Mouse (Mus musculus) testis, adult 2 months (tissue): ENCODE measurements around the gene Ahnak2. TPM values are rescaled to one million over a fixed set of nuclear protein-coding genes. Genes with fewer than 3 reads are reported as not detected.

Source experiments
- H3K27ac ChIP-seq: fragments of 200-500 bp; 2 replicates; pipeline ENCODE4 v1.5.1; 2012; ENCODE audit warnings: low read depth, low read length; ENCODE audit not compliant: control insufficient read depth, insufficient read depth
- H3K27me3 ChIP-seq: fragments of 200-500 bp; 2 replicates; pipeline ENCODE4 v1.6.1; 2012; ENCODE audit warnings: mild to moderate bottlenecking, low read length, moderate library complexity; ENCODE audit not compliant: control insufficient read depth, insufficient read depth
- H3K36me3 ChIP-seq: fragments of 200-500 bp; 2 replicates; pipeline ENCODE4 v1.6.1; 2012; ENCODE audit warnings: mild to moderate bottlenecking, low read length; ENCODE audit not compliant: control insufficient read depth, insufficient read depth
- H3K4me1 ChIP-seq: fragments of 200-500 bp; 2 replicates; pipeline ENCODE4 v1.6.1; 2012; ENCODE audit warnings: low read length; ENCODE audit not compliant: control insufficient read depth, insufficient read depth
- H3K4me3 ChIP-seq: fragments of 200-500 bp; 2 replicates; pipeline ENCODE4 v1.5.1; 2012; ENCODE audit warnings: low read depth, mild to moderate bottlenecking, low read length, moderate library complexity, mixed read lengths; ENCODE audit not compliant: control insufficient read depth
- CTCF ChIP-seq: fragments of 200-500 bp; IDR thresholded peaks from 2 replicates; pipeline ENCODE4 v1.5.1; 2012; ENCODE audit warnings: low read depth, mild to moderate bottlenecking, inconsistent platforms, low read length, moderate library complexity; ENCODE audit not compliant: control insufficient read depth, insufficient read depth, insufficient replicate concordance
- POLR2A ChIP-seq: fragments of 200-500 bp; IDR thresholded peaks from 2 replicates; pipeline ENCODE4 v1.6.1; 2012; ENCODE audit warnings: low read depth, mild to moderate bottlenecking, inconsistent platforms, low read length, moderate library complexity; ENCODE audit not compliant: control insufficient read depth
- polyA plus RNA-seq: library from polyadenylated mRNA; depleted of rRNA; stranded (reverse); fragments of >200 nt; gene quantifications from 2 replicates; pipeline ENCODE4 v1.2.3, GENCODE M21; 2012

Ahnak2 gene
- polyA plus RNA-seq, 1 experiment = 1.2 TPM

DNA sequence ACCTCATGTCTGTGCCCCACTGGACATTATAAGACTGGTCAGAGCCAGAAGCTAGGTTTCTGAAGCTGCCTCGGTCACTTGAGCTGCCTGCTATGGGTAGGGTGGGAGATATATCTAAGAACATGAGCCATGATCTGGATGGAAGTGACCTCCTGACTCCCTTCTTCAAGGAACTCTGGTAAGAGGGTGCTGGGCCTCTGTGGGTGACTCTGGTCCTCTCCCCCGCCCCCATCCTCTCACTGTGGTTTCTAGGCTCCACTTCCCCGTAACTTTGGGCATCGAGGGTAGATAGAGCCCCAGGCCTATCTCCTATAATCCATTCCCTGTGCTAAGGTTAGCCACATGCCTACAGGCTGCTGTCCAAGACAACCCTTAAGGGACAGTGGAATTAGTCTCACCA, 41.0 kb downstream of the Ahnak2 start:
- Histone ChIP-seq H3K36me3 (no peaks in the 10 kb centered on the region), H3K27ac (no peak overlapping the region), H3K4me3 (no peak overlapping the region), H3K27me3 (no peaks in the 10 kb centered on the region), H3K4me1 (peaks cover 8% of the 10 kb centered on the region)
- no peak for TF ChIP-seq CTCF
- TF ChIP-seq POLR2A = no peak

DNA sequence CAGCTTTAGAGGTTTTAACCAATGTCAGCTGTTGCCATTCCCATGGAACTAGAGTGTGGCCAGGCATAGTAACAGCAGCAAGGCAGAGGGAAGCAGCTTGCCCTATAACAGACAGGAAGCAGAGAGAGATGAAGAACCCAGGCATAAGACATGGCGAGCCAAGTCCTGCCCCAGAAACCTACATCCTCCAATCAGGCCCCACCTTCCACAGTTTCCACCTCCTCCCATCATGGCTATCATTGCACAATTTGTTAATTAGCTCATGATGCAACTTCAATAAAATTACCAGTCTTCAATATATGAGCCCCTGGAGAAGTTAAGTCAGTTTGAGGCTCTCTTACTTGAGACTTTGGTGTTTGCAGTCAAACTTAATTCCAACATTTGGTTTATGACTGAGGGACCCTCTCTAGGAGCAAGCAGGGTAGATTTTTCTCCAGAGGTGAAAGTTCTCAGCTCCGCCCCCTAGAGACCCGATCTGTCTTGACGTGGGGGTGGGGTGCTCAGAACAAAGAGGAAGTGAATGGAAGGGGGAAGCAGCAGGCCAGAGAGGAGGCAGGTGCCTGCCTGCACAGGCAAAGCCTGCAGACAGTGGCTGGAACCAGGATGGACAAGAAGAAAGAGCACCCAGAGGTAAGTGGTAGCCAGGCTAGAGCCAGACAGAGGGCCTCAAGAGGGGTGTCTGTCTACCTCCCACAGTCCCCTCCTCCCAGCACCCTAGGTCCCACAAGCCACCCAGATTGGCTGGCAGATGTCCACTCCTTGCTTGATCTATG, 42.1 kb downstream of the Ahnak2 start, which contains the start of gene Pld4:
Pld4 (plus strand) TSS at position 502 of the 773 bp plus-strand sequence.
- H3K36me3 ChIP-seq = no peaks in the 10 kb centered on the region
- peaks cover 8% of the 10 kb centered on the region for H3K4me1 ChIP-seq
- no peaks in the 10 kb centered on the region for H3K27me3 ChIP-seq
- no peak within 1 kb of the TSS for H3K4me3 ChIP-seq
- TF ChIP-seq POLR2A = no peak
- no peak for TF ChIP-seq CTCF
- H3K27ac ChIP-seq = no peak within 1 kb of the TSS

- Histone ChIP-seq H3K27ac (no peak overlapping the region), H3K27me3 (no peaks in the 10 kb centered on the region), H3K4me3 (no peak overlapping the region), H3K4me1 (peaks cover 8% of the 10 kb centered on the region), H3K36me3 (no peaks in the 10 kb centered on the region)
- TF ChIP-seq CTCF = no peak
- TF ChIP-seq POLR2A = no peak
Observed at GRCm38 (mm10) chr12:112759471-112759870, 43.0 kb downstream of the Ahnak2 start.

- TF ChIP-seq CTCF = no peak
- no peak for TF ChIP-seq POLR2A
Observed at GRCm38 (mm10) chr12:112757896-112758295, 44.6 kb downstream of the Ahnak2 start.

GRCm38 (mm10) chr12:112755900-112756299, 46.6 kb downstream of the Ahnak2 start:
- Histone ChIP-seq H3K4me3 (no peak overlapping the region), H3K27ac (no peak overlapping the region), H3K4me1 (peaks cover 5% of the 10 kb centered on the region), H3K27me3 (no peaks in the 10 kb centered on the region), H3K36me3 (no peaks in the 10 kb centered on the region)
- TF ChIP-seq CTCF (no peak), POLR2A (no peak)

More at GRCm38 (mm10) chr12:112757896-112758295, 44.6 kb downstream of the Ahnak2 start:
- H3K36me3 ChIP-seq = no peaks in the 10 kb centered on the region
- no peak overlapping the region for H3K27ac ChIP-seq
- no peaks in the 10 kb centered on the region for H3K27me3 ChIP-seq
- peaks cover 8% of the 10 kb centered on the region for H3K4me1 ChIP-seq
- H3K4me3 ChIP-seq = no peak overlapping the region

DNA sequence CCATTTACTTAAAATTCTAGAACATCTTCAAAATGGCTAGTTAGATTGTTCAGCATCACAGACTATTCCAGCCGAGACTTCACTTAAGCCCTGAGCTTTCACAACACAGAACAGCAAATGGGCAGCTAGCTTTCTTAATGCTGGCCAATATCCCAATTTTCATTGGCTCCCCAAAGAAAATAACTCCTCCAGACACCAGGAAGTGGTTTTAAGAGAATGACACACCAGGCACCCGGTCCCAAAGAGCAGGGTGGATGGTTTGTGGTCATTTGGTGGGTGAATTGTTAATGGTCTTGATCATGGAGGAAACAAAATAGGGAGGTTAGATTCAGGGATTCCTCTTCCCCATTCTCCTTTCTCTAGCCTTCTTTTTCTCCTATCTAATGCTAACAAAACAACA, 50.1 kb downstream of the Ahnak2 start:
- Histone ChIP-seq H3K27me3 (no peaks in the 10 kb centered on the region), H3K4me3 (no peak overlapping the region), H3K4me1 (no peaks in the 10 kb centered on the region; the same call in none of the 2 replicates), H3K27ac (no peak overlapping the region), H3K36me3 (no peaks in the 10 kb centered on the region)
- no peak for TF ChIP-seq POLR2A
- no peak for TF ChIP-seq CTCF

- Histone ChIP-seq H3K4me3 (no peak overlapping the region), H3K4me1 (no peaks in the 10 kb centered on the region; the same call in 1 of the 2 replicates), H3K36me3 (no peaks in the 10 kb centered on the region), H3K27ac (no peak overlapping the region), H3K27me3 (no peaks in the 10 kb centered on the region)
- TF ChIP-seq CTCF (no peak), POLR2A (no peak)
Observed at GRCm38 (mm10) chr12:112750976-112751375, 51.5 kb downstream of the Ahnak2 start.
